Mouse (Mus musculus): ENCODE data around the gene Eif1.

- TF ChIP-seq CTCF (IDR thresholded peaks at IDR 0.05; ENCODE audit: low read depth) (no peak), EP300 (IDR thresholded peaks at IDR 0.05; ENCODE audit: low read depth) (no peak)
Observed at GRCm38 (mm10) chr11:100319492-100320171, at the start of gene Eif1.
